Mouse (Mus musculus) c-Kit-positive CD71-negative TER-119-negative erythroid progenitor cells, embryonic 14.5 days (primary cell): ENCODE measurements at regions not wholly inside any gene's neighbourhood (a gene's known extent, or its start where the extent isn't known, plus 50 kb on each side); places are given as distances from the start of the nearest gene placed in this dataset.
"Not testable (repeated sequence)": the region's sequence is repeated elsewhere in the genome, so short reads cannot be mapped to it uniquely, and the experiment has no call there.

ENCODE experiments used
- DNase-seq: peaks from one replicate; pipeline ENCODE4 v3.0.0-alpha.2; 2013; ENCODE audit warnings: low read depth

GRCm38 (mm10) chr11:111964066-111964465 lies 818.0 kb upstream of the Sox9 start:
- no peak for DNase-seq

GRCm38 (mm10) chr11:111966401-111966800 lies 815.6 kb upstream of the Sox9 start:
- no peak for DNase-seq

- DNase-seq, result no peak
These were observed 811.0 kb upstream of the Sox9 start for GRCm38 (mm10) chr11:111971001-111971400.

GRCm38 (mm10) chr11:111978667-111979066 lies 803.4 kb upstream of the Sox9 start:
- no peak for DNase-seq

- no peak for DNase-seq
These were observed 785.6 kb upstream of the Sox9 start for GRCm38 (mm10) chr11:111996395-111996794.

- DNase-seq, result not testable (repeated sequence)
These were observed 771.2 kb upstream of the Sox9 start for GRCm38 (mm10) chr11:112010848-112011247.

- no peak for DNase-seq
These were observed 764.1 kb upstream of the Sox9 start for GRCm38 (mm10) chr11:112017906-112018305.

GRCm38 (mm10) chr11:112028031-112028430 lies 754.0 kb upstream of the Sox9 start:
- DNase-seq, result no peak

- DNase-seq, result no peak
These were observed 743.3 kb upstream of the Sox9 start for GRCm38 (mm10) chr11:112038741-112039140.

- no peak for DNase-seq
These were observed 737.6 kb upstream of the Sox9 start for GRCm38 (mm10) chr11:112044455-112044854.

- no peak for DNase-seq
These were observed 736.7 kb upstream of the Sox9 start for GRCm38 (mm10) chr11:112045353-112045752.

- no peak for DNase-seq
These were observed 731.7 kb upstream of the Sox9 start for GRCm38 (mm10) chr11:112050362-112050761.

GRCm38 (mm10) chr11:112055591-112055990 lies 726.4 kb upstream of the Sox9 start:
- no peak for DNase-seq

GRCm38 (mm10) chr11:112067176-112067575 lies 714.8 kb upstream of the Sox9 start:
- DNase-seq, result peak; percentile 4

GRCm38 (mm10) chr11:112068821-112069220 lies 713.2 kb upstream of the Sox9 start:
- no peak for DNase-seq

GRCm38 (mm10) chr11:112071571-112071970 lies 710.5 kb upstream of the Sox9 start:
- no peak for DNase-seq

GRCm38 (mm10) chr11:112081386-112081785 lies 700.6 kb upstream of the Sox9 start:
- DNase-seq, result no peak

- DNase-seq, result no peak
These were observed 699.0 kb upstream of the Sox9 start for GRCm38 (mm10) chr11:112083019-112083418.

GRCm38 (mm10) chr11:112092168-112092567 lies 689.9 kb upstream of the Sox9 start:
- DNase-seq, result no peak

- no peak for DNase-seq
These were observed 687.0 kb upstream of the Sox9 start for GRCm38 (mm10) chr11:112095009-112095408.

- DNase-seq, result no peak
These were observed 683.9 kb upstream of the Sox9 start for GRCm38 (mm10) chr11:112098161-112098560.

- peak; percentile 9 for DNase-seq
These were observed 678.8 kb upstream of the Sox9 start for GRCm38 (mm10) chr11:112103252-112103651.

GRCm38 (mm10) chr11:112106891-112107290 lies 675.1 kb upstream of the Sox9 start:
- DNase-seq, result no peak

- DNase-seq, result no peak
These were observed 674.7 kb upstream of the Sox9 start for GRCm38 (mm10) chr11:112107314-112107713.

- no peak for DNase-seq
These were observed 661.0 kb upstream of the Sox9 start for GRCm38 (mm10) chr11:112121026-112121425.
